Mouse (Mus musculus) kidney, embryonic 15.5 days (tissue): ENCODE measurements around the gene Ephx1. TPM values are rescaled to one million over a fixed set of nuclear protein-coding genes. Genes with fewer than 3 reads are reported as not detected.

Source experiments
- ATAC-seq: fragments of 200-750 bp; cut with Nextera tagmentation; replicated peaks from 2 replicates; pipeline ENCODE4 v1.8.0; 2017; ENCODE audit warnings: moderate TSS enrichment; ENCODE audit not compliant: low FRiP score
- H3K27ac ChIP-seq: fragments of 300-500 bp; sonication (generic); 2 replicates; pipeline ENCODE4 v1.5.1; 2015; ENCODE audit warnings: mild to moderate bottlenecking, inconsistent platforms
- H3K27me3 ChIP-seq: fragments of 300-500 bp; sonication (generic); 2 replicates; pipeline ENCODE4 v1.6.1; 2015; ENCODE audit warnings: inconsistent platforms
- H3K36me3 ChIP-seq: fragments of 300-500 bp; sonication (generic); 2 replicates; pipeline ENCODE4 v1.6.1; 2015; ENCODE audit warnings: inconsistent platforms
- H3K4me1 ChIP-seq: fragments of 300-500 bp; sonication (generic); 2 replicates; pipeline ENCODE4 v1.6.1; 2015; ENCODE audit warnings: inconsistent platforms
- H3K4me2 ChIP-seq: fragments of 300-500 bp; sonication (generic); 2 replicates; pipeline ENCODE4 v1.6.1; 2015; ENCODE audit warnings: moderate library complexity, mild to moderate bottlenecking, inconsistent platforms
- H3K4me3 ChIP-seq: fragments of 300-500 bp; sonication (generic); replicated peaks from 2 replicates; pipeline ENCODE4 v1.5.1; 2015; ENCODE audit warnings: mild to moderate bottlenecking, inconsistent platforms
- H3K9ac ChIP-seq: fragments of 300-500 bp; sonication (generic); 2 replicates; pipeline ENCODE4 v1.6.1; 2015; ENCODE audit warnings: mild to moderate bottlenecking, inconsistent platforms
- H3K9me3 ChIP-seq: fragments of 300-500 bp; sonication (generic); replicated peaks from 2 replicates; pipeline ENCODE4 v1.6.1; 2016; ENCODE audit warnings: inconsistent platforms
- WGBS: fragments of 180-500 bp; shearing (Covaris S2); methylation state at CpG from one replicate; pipeline ENCODE4 v1.1.7; 2015; ENCODE audit warnings: mixed read lengths; 5-methylcytosine and 5-hydroxymethylcytosine counted together
- polyA plus RNA-seq: library from polyadenylated mRNA; unstranded; fragments of >200 nt; fragmentation: Nextera tagmentation; extraction: Ambion mirVana; gene quantifications from 2 replicates; pipeline ENCODE4 v1.2.1, GENCODE M21; 2015

Ephx1 gene
- polyA plus RNA-seq, 1 experiment from 2014 or later = 5.8 TPM

- Histone ChIP-seq H3K4me2 (no peak overlapping the region), H3K27ac (peak overlapping the region; percentile 33; the same call in 1 of the 2 replicates), H3K36me3 (no peaks in the 10 kb centered on the region), H3K4me3 (no peak overlapping the region), H3K9ac (no peak overlapping the region), H3K4me1 (peaks cover 38% of the 10 kb centered on the region), H3K9me3 (no peaks in the 10 kb centered on the region), H3K27me3 (no peaks in the 10 kb centered on the region)
- no peak for ATAC-seq
- WGBS = 57% methylated on average over 5 of the region's 5 CpGs
Measured at GRCm38 (mm10) chr1:181011601-181012000, 9.1 kb downstream of the Ephx1 start.

- WGBS = 39% methylated on average over 4 of the region's 4 CpGs
- peak; percentile 76 for ATAC-seq
- peaks cover 25% of the 10 kb centered on the region for H3K4me1 ChIP-seq
Measured at GRCm38 (mm10) chr1:181010171-181010932, 10.4 kb downstream of the Ephx1 start.

GRCm38 (mm10) chr1:181009754-181010153, 10.9 kb downstream of the Ephx1 start:
- H3K9ac ChIP-seq = no peak overlapping the region
- no peaks in the 10 kb centered on the region for H3K27me3 ChIP-seq
- no peak overlapping the region for H3K27ac ChIP-seq
- H3K9me3 ChIP-seq = no peaks in the 10 kb centered on the region
- no peak overlapping the region for H3K4me3 ChIP-seq
- ATAC-seq = no peak
- 59% methylated on average over 3 of the region's 3 CpGs for WGBS
- H3K4me1 ChIP-seq = peaks cover 19% of the 10 kb centered on the region
- no peak overlapping the region for H3K4me2 ChIP-seq
- H3K36me3 ChIP-seq = no peaks in the 10 kb centered on the region

More at GRCm38 (mm10) chr1:181010171-181010932, 10.4 kb downstream of the Ephx1 start:
- Histone ChIP-seq H3K4me2 (no peak overlapping the region), H3K36me3 (no peaks in the 10 kb centered on the region), H3K27me3 (no peaks in the 10 kb centered on the region), H3K4me3 (no peak overlapping the region), H3K27ac (peak overlapping the region; percentile 61), H3K9ac (no peak overlapping the region), H3K9me3 (no peaks in the 10 kb centered on the region)

GRCm38 (mm10) chr1:181009011-181009590, 11.6 kb downstream of the Ephx1 start:
- H3K9ac ChIP-seq = no peak overlapping the region
- H3K4me2 ChIP-seq = no peak overlapping the region
- H3K36me3 ChIP-seq = no peaks in the 10 kb centered on the region
- no peak for ATAC-seq
- H3K9me3 ChIP-seq = no peaks in the 10 kb centered on the region
- H3K4me1 ChIP-seq = peaks cover 18% of the 10 kb centered on the region
- H3K27ac ChIP-seq = no peak overlapping the region
- H3K27me3 ChIP-seq = no peaks in the 10 kb centered on the region
- H3K4me3 ChIP-seq = no peak overlapping the region
- WGBS = 90% methylated on average over 4 of the region's 4 CpGs

- Histone ChIP-seq H3K4me2 (no peak overlapping the region), H3K9ac (no peak overlapping the region), H3K27ac (no peak overlapping the region), H3K27me3 (no peaks in the 10 kb centered on the region), H3K36me3 (no peaks in the 10 kb centered on the region), H3K4me1 (peaks cover 18% of the 10 kb centered on the region), H3K9me3 (no peaks in the 10 kb centered on the region), H3K4me3 (no peak overlapping the region)
- 90% methylated on average over 2 of the region's 2 CpGs for WGBS
- ATAC-seq = no peak
Measured at GRCm38 (mm10) chr1:181008266-181008665, 12.4 kb downstream of the Ephx1 start.

- H3K4me2 ChIP-seq = no peak overlapping the region
- 84% methylated on average over 6 of the region's 6 CpGs for WGBS
- ATAC-seq = no peak
- H3K36me3 ChIP-seq = no peaks in the 10 kb centered on the region
- peaks cover 18% of the 10 kb centered on the region for H3K4me1 ChIP-seq
- H3K27me3 ChIP-seq = no peaks in the 10 kb centered on the region
- H3K9me3 ChIP-seq = no peaks in the 10 kb centered on the region
- H3K4me3 ChIP-seq = no peak overlapping the region
- H3K9ac ChIP-seq = no peak overlapping the region
- H3K27ac ChIP-seq = no peak overlapping the region
Measured at GRCm38 (mm10) chr1:181007831-181008230, 12.9 kb downstream of the Ephx1 start.

GRCm38 (mm10) chr1:181005331-181005730, 15.4 kb downstream of the Ephx1 start:
- Histone ChIP-seq H3K4me1 (peaks cover 17% of the 10 kb centered on the region), H3K9me3 (no peaks in the 10 kb centered on the region), H3K4me3 (no peak overlapping the region), H3K27me3 (no peaks in the 10 kb centered on the region), H3K36me3 (no peaks in the 10 kb centered on the region), H3K27ac (no peak overlapping the region), H3K9ac (no peak overlapping the region), H3K4me2 (no peak overlapping the region)
- WGBS = 79% methylated on average over 8 of the region's 8 CpGs
- ATAC-seq = no peak

GRCm38 (mm10) chr1:181003790-181004189, 16.9 kb downstream of the Ephx1 start:
- H3K4me2 ChIP-seq = no peak overlapping the region
- no peak overlapping the region for H3K27ac ChIP-seq
- no peak overlapping the region for H3K9ac ChIP-seq
- no peaks in the 10 kb centered on the region for H3K9me3 ChIP-seq
- peaks cover 22% of the 10 kb centered on the region for H3K4me1 ChIP-seq
- no peaks in the 10 kb centered on the region for H3K27me3 ChIP-seq
- no peaks in the 10 kb centered on the region for H3K36me3 ChIP-seq
- no peak overlapping the region for H3K4me3 ChIP-seq
- WGBS = 78% methylated on average over 2 of the region's 2 CpGs
- no peak for ATAC-seq

- Histone ChIP-seq H3K27me3 (no peaks in the 10 kb centered on the region), H3K4me2 (no peak overlapping the region), H3K27ac (no peak overlapping the region), H3K4me1 (peaks cover 22% of the 10 kb centered on the region), H3K9me3 (no peaks in the 10 kb centered on the region), H3K36me3 (no peaks in the 10 kb centered on the region), H3K9ac (no peak overlapping the region), H3K4me3 (no peak overlapping the region)
- no peak for ATAC-seq
- 97% methylated on average over 3 of the region's 3 CpGs for WGBS
Measured at GRCm38 (mm10) chr1:181001621-181002020, 19.1 kb downstream of the Ephx1 start.

GRCm38 (mm10) chr1:181001217-181001616, 19.5 kb downstream of the Ephx1 start:
- H3K36me3 ChIP-seq = no peaks in the 10 kb centered on the region
- H3K4me2 ChIP-seq = no peak overlapping the region
- no peak overlapping the region for H3K9ac ChIP-seq
- no peak for ATAC-seq
- H3K4me3 ChIP-seq = no peak overlapping the region
- no peaks in the 10 kb centered on the region for H3K27me3 ChIP-seq
- H3K9me3 ChIP-seq = no peaks in the 10 kb centered on the region
- 85% methylated on average over 3 of the region's 3 CpGs for WGBS
- H3K27ac ChIP-seq = peak overlapping the region; percentile 46; the same call in 1 of the 2 replicates
- H3K4me1 ChIP-seq = peaks cover 22% of the 10 kb centered on the region

GRCm38 (mm10) chr1:181000501-181001092, 20.1 kb downstream of the Ephx1 start:
- Histone ChIP-seq H3K27me3 (no peaks in the 10 kb centered on the region), H3K9me3 (no peaks in the 10 kb centered on the region), H3K4me1 (peaks cover 22% of the 10 kb centered on the region), H3K4me2 (no peak overlapping the region), H3K9ac (no peak overlapping the region), H3K4me3 (no peak overlapping the region), H3K27ac (peak overlapping the region; percentile 46), H3K36me3 (no peaks in the 10 kb centered on the region)
- 7% methylated on average over 10 of the region's 10 CpGs for WGBS
- ATAC-seq = peak; percentile 87

- H3K27me3 ChIP-seq = no peaks in the 10 kb centered on the region
- H3K9me3 ChIP-seq = no peaks in the 10 kb centered on the region
- no peak overlapping the region for H3K4me2 ChIP-seq
- no peak overlapping the region for H3K4me3 ChIP-seq
- 62% methylated on average over 3 of the region's 3 CpGs for WGBS
- no peak for ATAC-seq
- H3K9ac ChIP-seq = no peak overlapping the region
- no peak overlapping the region for H3K27ac ChIP-seq
- H3K36me3 ChIP-seq = no peaks in the 10 kb centered on the region
- H3K4me1 ChIP-seq = no peaks in the 10 kb centered on the region
Measured at GRCm38 (mm10) chr1:180992142-180992541, 28.6 kb downstream of the Ephx1 start.
